Mouse (Mus musculus): ENCODE measurements around the gene Adprh. TPM values are rescaled to one million over a fixed set of nuclear protein-coding genes. Genes with fewer than 3 reads are reported as not detected.

Adprh gene
- polyA plus RNA-seq, 1 experiment from 2014 or later: 106 TPM

- H3K27me3 ChIP-seq: no peaks in the 10 kb centered on the region
- no peaks in the 10 kb centered on the region for H3K36me3 ChIP-seq
- H3K4me3 ChIP-seq: no peak within 1 kb of the TSS
- no peaks in the 10 kb centered on the region for H3K4me1 ChIP-seq
- H3K4me2 ChIP-seq: no peak within 1 kb of the TSS
- ATAC-seq (ENCODE audit: insufficient number of reproducible peaks, low FRiP score, low TSS enrichment, low read depth): no peak
- 65% methylated on average over 11 of the region's 11 CpGs for WGBS
- H3K9ac ChIP-seq: no peak within 1 kb of the TSS
- no peak within 1 kb of the TSS for H3K27ac ChIP-seq
- H3K9me3 ChIP-seq: no peaks in the 10 kb centered on the region
These were observed 19.7 kb downstream of the Adprh start, which contains the start of gene Pla1a for GRCm38 (mm10) chr16:38432498-38433425. Pla1a (minus strand) TSS chr16:38433145.

GRCm38 (mm10) chr16:38431446-38432185 lies 20.9 kb downstream of the Adprh start:
- WGBS: 71% methylated on average over 13 of the region's 13 CpGs
- Histone ChIP-seq H3K27me3 (no peaks in the 10 kb centered on the region), H3K27ac (no peak overlapping the region), H3K4me2 (no peak overlapping the region), H3K36me3 (no peaks in the 10 kb centered on the region), H3K9ac (no peak overlapping the region), H3K4me1 (no peaks in the 10 kb centered on the region), H3K9me3 (no peaks in the 10 kb centered on the region), H3K4me3 (no peak overlapping the region)
- ATAC-seq (ENCODE audit: insufficient number of reproducible peaks, low FRiP score, low TSS enrichment, low read depth): no peak

GRCm38 (mm10) chr16:38425799-38426198 lies 26.7 kb downstream of the Adprh start:
- WGBS: 75% methylated on average over 1 of the region's 1 CpGs
- Histone ChIP-seq H3K4me2 (no peak overlapping the region), H3K27ac (no peak overlapping the region), H3K27me3 (no peaks in the 10 kb centered on the region), H3K9ac (no peak overlapping the region), H3K4me1 (no peaks in the 10 kb centered on the region), H3K36me3 (no peaks in the 10 kb centered on the region), H3K4me3 (no peak overlapping the region), H3K9me3 (no peaks in the 10 kb centered on the region)
- no peak for ATAC-seq (ENCODE audit: insufficient number of reproducible peaks, low FRiP score, low TSS enrichment, low read depth)

- Histone ChIP-seq H3K4me2 (no peak overlapping the region), H3K4me1 (no peaks in the 10 kb centered on the region), H3K4me3 (no peak overlapping the region), H3K27ac (no peak overlapping the region), H3K36me3 (no peaks in the 10 kb centered on the region), H3K9ac (no peak overlapping the region), H3K9me3 (no peaks in the 10 kb centered on the region), H3K27me3 (no peaks in the 10 kb centered on the region)
- WGBS: 82% methylated on average over 2 of the region's 2 CpGs
- no peak for ATAC-seq (ENCODE audit: insufficient number of reproducible peaks, low FRiP score, low TSS enrichment, low read depth)
These were observed 27.1 kb downstream of the Adprh start for GRCm38 (mm10) chr16:38425374-38425773.

- no peaks in the 10 kb centered on the region for H3K36me3 ChIP-seq
- H3K27ac ChIP-seq: no peak overlapping the region
- no peak overlapping the region for H3K4me2 ChIP-seq
- no peaks in the 10 kb centered on the region for H3K27me3 ChIP-seq
- no peak for ATAC-seq (ENCODE audit: insufficient number of reproducible peaks, low FRiP score, low TSS enrichment, low read depth)
- H3K9ac ChIP-seq: no peak overlapping the region
- 72% methylated on average over 7 of the region's 7 CpGs for WGBS
- no peaks in the 10 kb centered on the region for H3K4me1 ChIP-seq
- H3K4me3 ChIP-seq: no peak overlapping the region
- no peaks in the 10 kb centered on the region for H3K9me3 ChIP-seq
These were observed 37.5 kb downstream of the Adprh start for GRCm38 (mm10) chr16:38414953-38415352.

GRCm38 (mm10) chr16:38408416-38408815 lies 44.1 kb downstream of the Adprh start:
- no peak overlapping the region for H3K9ac ChIP-seq

GRCm38 (mm10) chr16:38407584-38407983 lies 44.9 kb downstream of the Adprh start:
- Histone ChIP-seq H3K9ac (no peak overlapping the region), H3K4me3 (no peak overlapping the region), H3K27ac (no peak overlapping the region), H3K9me3 (no peaks in the 10 kb centered on the region), H3K36me3 (no peaks in the 10 kb centered on the region), H3K4me2 (no peak overlapping the region), H3K27me3 (no peaks in the 10 kb centered on the region), H3K4me1 (no peaks in the 10 kb centered on the region)
- no peak for ATAC-seq (ENCODE audit: insufficient number of reproducible peaks, low FRiP score, low TSS enrichment, low read depth)
- WGBS: 37% methylated on average over 5 of the region's 5 CpGs

More at GRCm38 (mm10) chr16:38408416-38408815, 44.1 kb downstream of the Adprh start:
- ATAC-seq (ENCODE audit: insufficient number of reproducible peaks, low FRiP score, low TSS enrichment, low read depth): no peak
- 94% methylated on average over 8 of the region's 8 CpGs for WGBS
- Histone ChIP-seq H3K4me3 (no peak overlapping the region), H3K36me3 (no peaks in the 10 kb centered on the region), H3K9me3 (no peaks in the 10 kb centered on the region), H3K4me1 (no peaks in the 10 kb centered on the region), H3K4me2 (no peak overlapping the region), H3K27me3 (no peaks in the 10 kb centered on the region), H3K27ac (no peak overlapping the region)

GRCm38 (mm10) chr16:38406708-38407107 lies 45.8 kb downstream of the Adprh start:
- WGBS: 79% methylated on average over 6 of the region's 6 CpGs

GRCm38 (mm10) chr16:38406293-38406692 lies 46.2 kb downstream of the Adprh start:
- H3K36me3 ChIP-seq: no peaks in the 10 kb centered on the region
- no peak overlapping the region for H3K4me3 ChIP-seq
- ATAC-seq (ENCODE audit: insufficient number of reproducible peaks, low FRiP score, low TSS enrichment, low read depth): no peak
- H3K27me3 ChIP-seq: no peaks in the 10 kb centered on the region
- 77% methylated on average over 5 of the region's 5 CpGs for WGBS
- H3K27ac ChIP-seq: no peak overlapping the region
- no peaks in the 10 kb centered on the region for H3K4me1 ChIP-seq
- no peak overlapping the region for H3K9ac ChIP-seq
- no peak overlapping the region for H3K4me2 ChIP-seq
- H3K9me3 ChIP-seq: no peaks in the 10 kb centered on the region

More at GRCm38 (mm10) chr16:38406708-38407107, 45.8 kb downstream of the Adprh start:
- Histone ChIP-seq H3K4me2 (no peak overlapping the region), H3K27ac (no peak overlapping the region), H3K36me3 (no peaks in the 10 kb centered on the region), H3K27me3 (no peaks in the 10 kb centered on the region), H3K4me1 (no peaks in the 10 kb centered on the region), H3K9me3 (no peaks in the 10 kb centered on the region), H3K4me3 (no peak overlapping the region), H3K9ac (no peak overlapping the region)
- ATAC-seq (ENCODE audit: insufficient number of reproducible peaks, low FRiP score, low TSS enrichment, low read depth): no peak

GRCm38 (mm10) chr16:38403639-38404038 lies 48.9 kb downstream of the Adprh start:
- H3K9ac ChIP-seq: no peak overlapping the region
- no peak for ATAC-seq (ENCODE audit: insufficient number of reproducible peaks, low FRiP score, low TSS enrichment, low read depth)
- 82% methylated on average over 7 of the region's 7 CpGs for WGBS
- no peak overlapping the region for H3K27ac ChIP-seq
- no peaks in the 10 kb centered on the region for H3K27me3 ChIP-seq
- peaks cover 14% of the 10 kb centered on the region for H3K4me1 ChIP-seq
- H3K4me3 ChIP-seq: no peak overlapping the region
- H3K9me3 ChIP-seq: no peaks in the 10 kb centered on the region
- no peak overlapping the region for H3K4me2 ChIP-seq
- H3K36me3 ChIP-seq: no peaks in the 10 kb centered on the region

- H3K9me3 ChIP-seq: no peaks in the 10 kb centered on the region
- H3K36me3 ChIP-seq: no peaks in the 10 kb centered on the region
- 88% methylated on average over 6 of the region's 6 CpGs for WGBS
- H3K27ac ChIP-seq: no peak overlapping the region
- no peak overlapping the region for H3K4me2 ChIP-seq
- H3K9ac ChIP-seq: no peak overlapping the region
- ATAC-seq (ENCODE audit: insufficient number of reproducible peaks, low FRiP score, low TSS enrichment, low read depth): no peak
- H3K4me1 ChIP-seq: peaks cover 18% of the 10 kb centered on the region
- H3K4me3 ChIP-seq: no peak overlapping the region
- no peaks in the 10 kb centered on the region for H3K27me3 ChIP-seq
These were observed 51.0 kb downstream of the Adprh start for GRCm38 (mm10) chr16:38401468-38401867.

Measured in limb, embryonic 15.5 days (tissue).